Mouse (Mus musculus): ENCODE results near the gene Aldh1a2. TPM values are rescaled to one million over a fixed set of nuclear protein-coding genes. Genes with fewer than 3 reads are reported as not detected.

The Aldh1a2 gene
- polyA plus RNA-seq (2015; fragmentation: Nextera tagmentation; extraction: Ambion mirVana) = 0.92 and 1.0 TPM in 2 replicates

DNA sequence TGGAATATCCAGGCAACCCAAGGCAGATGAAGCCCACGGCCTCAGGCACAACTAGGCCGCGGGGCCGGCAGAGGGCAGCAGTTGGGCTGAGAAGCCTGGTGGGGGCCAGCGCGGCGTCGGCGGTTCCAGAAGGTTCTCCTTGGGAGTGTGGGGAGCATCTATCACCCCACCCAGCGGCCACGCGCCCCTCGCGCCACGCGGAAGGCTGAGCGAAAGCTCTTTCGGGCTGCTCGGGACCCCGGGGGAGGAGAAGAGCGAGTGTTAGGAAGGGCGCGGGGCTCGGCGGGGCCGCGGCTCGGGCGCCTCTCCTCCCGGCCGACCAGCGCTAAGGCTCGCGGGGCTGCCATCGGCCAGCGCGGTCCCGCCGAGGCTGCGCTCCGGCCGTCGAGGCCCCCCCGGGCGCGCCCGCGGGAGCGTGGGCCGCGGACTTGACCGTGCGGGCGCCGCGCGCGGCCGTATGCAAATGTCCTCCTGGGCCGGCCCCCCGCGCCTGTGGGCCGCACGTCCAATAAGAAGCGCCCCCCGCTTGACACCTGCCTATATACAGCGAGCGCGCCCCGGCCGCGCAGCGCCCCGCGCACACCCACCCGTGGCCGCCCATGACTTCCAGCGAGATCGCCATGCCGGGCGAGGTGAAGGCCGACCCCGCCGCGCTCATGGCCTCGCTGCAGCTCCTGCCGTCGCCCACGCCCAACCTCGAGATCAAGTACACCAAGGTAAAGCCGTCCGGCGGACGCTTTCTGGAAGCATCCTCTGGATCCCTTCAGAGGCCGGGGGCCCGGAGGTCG, at the start of gene Aldh1a2:
TSS of gene Aldh1a2 (plus strand) at position 542 of the 788 bp plus-strand sequence.
- H3K9me3 ChIP-seq (replicated peaks) = no peaks in the 10 kb centered on the region
- peaks cover 14% of the 10 kb centered on the region for H3K4me1 ChIP-seq (replicated peaks)
- no peak within 1 kb of the TSS for H3K9ac ChIP-seq
- 2% methylated on average over 93 of the region's 97 CpGs for WGBS (ENCODE audit: insufficient replicate concordance)
- H3K27ac ChIP-seq (replicated peaks) = no peak within 1 kb of the TSS
- ATAC-seq (ENCODE audit: insufficient read depth) = no peak
- H3K27me3 ChIP-seq = peaks cover 80% of the 10 kb centered on the region
- peak within 1 kb of the TSS; percentile 69 for H3K4me2 ChIP-seq
- H3K36me3 ChIP-seq (replicated peaks) = no peaks in the 10 kb centered on the region
- H3K4me3 ChIP-seq (replicated peaks) = peak within 1 kb of the TSS; percentile 48

DNA sequence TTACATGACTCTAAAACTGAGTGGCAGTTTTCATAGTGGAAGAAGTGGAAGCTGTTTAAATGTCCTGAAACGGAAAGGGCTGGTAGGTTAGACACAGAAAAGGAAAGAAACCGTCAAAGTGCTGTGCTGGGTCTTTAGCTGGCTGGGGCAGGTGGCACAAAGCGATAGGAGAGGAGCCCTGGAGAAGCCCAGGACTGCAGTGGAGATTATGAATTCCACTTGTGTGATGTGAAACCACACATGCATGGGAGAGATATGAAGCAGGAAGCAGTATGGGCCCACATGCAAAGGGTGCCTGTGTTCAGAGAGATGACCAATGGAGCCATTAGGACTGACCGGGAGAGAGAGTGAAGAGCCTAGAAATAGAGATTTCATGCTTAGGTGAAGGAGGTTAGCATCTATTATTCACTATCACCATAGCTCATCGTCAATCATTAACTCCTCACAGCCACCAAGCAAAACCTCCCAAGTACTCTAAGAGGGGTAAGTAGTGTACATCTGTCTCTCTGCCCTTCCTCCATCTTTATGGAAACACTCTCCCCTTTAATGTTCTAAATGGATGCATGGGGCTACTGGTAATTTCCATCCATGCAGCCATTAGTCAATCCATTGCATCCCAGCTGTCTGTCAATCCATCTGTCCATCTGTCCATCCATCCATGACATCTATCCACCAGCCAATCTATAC, 49.4 kb upstream of the Aldh1a2 start:
- peak overlapping the region; percentile 60 for H3K4me2 ChIP-seq
- no peaks in the 10 kb centered on the region for H3K27me3 ChIP-seq
- peak overlapping the region; percentile 61 for H3K9ac ChIP-seq
- H3K9me3 ChIP-seq (replicated peaks) = no peaks in the 10 kb centered on the region
- H3K27ac ChIP-seq (replicated peaks) = peak overlapping the region; percentile 97
- 24% methylated on average over 5 of the region's 5 CpGs for WGBS (ENCODE audit: insufficient replicate concordance)
- ATAC-seq (ENCODE audit: insufficient read depth) = peak; percentile 95
- peak overlapping the region; percentile 31 for H3K4me3 ChIP-seq (replicated peaks)
- peaks cover 81% of the 10 kb centered on the region for H3K4me1 ChIP-seq (replicated peaks)
- H3K36me3 ChIP-seq (replicated peaks) = no peaks in the 10 kb centered on the region

- ATAC-seq (ENCODE audit: insufficient read depth) = no peak
- peak overlapping the region; percentile 60 for H3K4me2 ChIP-seq
- peak overlapping the region; percentile 61 for H3K9ac ChIP-seq
- H3K36me3 ChIP-seq (replicated peaks) = no peaks in the 10 kb centered on the region
- 29% methylated on average over 5 of the region's 5 CpGs for WGBS (ENCODE audit: insufficient replicate concordance)
- H3K4me1 ChIP-seq (replicated peaks) = peaks cover 79% of the 10 kb centered on the region
- peak overlapping the region; percentile 31; the same call in 1 of the 2 replicates for H3K4me3 ChIP-seq (replicated peaks)
- peak overlapping the region; percentile 97 for H3K27ac ChIP-seq (replicated peaks)
- no peaks in the 10 kb centered on the region for H3K9me3 ChIP-seq (replicated peaks)
- no peaks in the 10 kb centered on the region for H3K27me3 ChIP-seq
Observed at GRCm38 (mm10) chr9:71166871-71167465, 48.6 kb upstream of the Aldh1a2 start.

DNA sequence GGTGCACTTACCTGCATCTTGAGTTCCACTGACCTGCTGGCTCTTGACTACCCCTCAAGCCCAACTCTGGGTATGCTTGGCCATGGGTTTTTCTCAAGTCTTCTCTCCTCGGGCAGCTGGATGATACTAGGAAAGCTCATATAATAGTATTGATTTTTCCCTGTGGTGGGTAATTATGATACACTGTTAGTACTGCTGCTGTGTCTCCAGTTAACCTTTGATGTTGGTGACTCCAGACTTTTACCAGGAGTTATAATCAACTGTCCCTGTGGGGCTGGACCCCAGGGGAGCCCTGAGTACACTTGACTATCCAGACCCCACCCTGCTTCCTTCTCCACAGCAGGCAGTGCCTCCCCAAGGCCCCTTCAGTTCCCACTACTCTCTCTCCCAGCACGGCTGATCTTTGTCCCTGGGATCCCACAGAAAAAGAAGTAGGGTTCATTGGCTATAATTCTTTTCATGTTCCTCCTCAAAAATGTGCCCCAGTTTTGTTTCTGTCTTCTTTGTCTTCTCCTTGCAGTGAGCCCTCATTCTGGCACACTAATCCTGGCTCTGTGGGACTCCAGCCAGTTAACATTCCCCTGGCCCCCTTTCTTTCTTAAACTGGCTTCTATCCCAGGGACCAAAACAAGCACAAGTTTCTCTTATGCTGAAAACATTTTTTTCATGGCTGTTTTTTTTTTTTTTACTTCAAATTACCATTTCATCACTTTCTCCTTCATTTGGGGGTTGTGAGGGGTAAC, 47.9 kb upstream of the Aldh1a2 start:
- H3K27ac ChIP-seq (replicated peaks) = peak overlapping the region; percentile 97
- H3K4me3 ChIP-seq (replicated peaks) = no peak overlapping the region
- peak overlapping the region; percentile 25; the same call in 1 of the 2 replicates for H3K9ac ChIP-seq
- no peaks in the 10 kb centered on the region for H3K9me3 ChIP-seq (replicated peaks)
- peak overlapping the region; percentile 60 for H3K4me2 ChIP-seq
- ATAC-seq (ENCODE audit: insufficient read depth) = no peak
- no peaks in the 10 kb centered on the region for H3K36me3 ChIP-seq (replicated peaks)
- WGBS (ENCODE audit: insufficient replicate concordance) = 30% methylated on average over 2 of the region's 2 CpGs
- H3K27me3 ChIP-seq = no peaks in the 10 kb centered on the region
- peaks cover 79% of the 10 kb centered on the region for H3K4me1 ChIP-seq (replicated peaks)

DNA sequence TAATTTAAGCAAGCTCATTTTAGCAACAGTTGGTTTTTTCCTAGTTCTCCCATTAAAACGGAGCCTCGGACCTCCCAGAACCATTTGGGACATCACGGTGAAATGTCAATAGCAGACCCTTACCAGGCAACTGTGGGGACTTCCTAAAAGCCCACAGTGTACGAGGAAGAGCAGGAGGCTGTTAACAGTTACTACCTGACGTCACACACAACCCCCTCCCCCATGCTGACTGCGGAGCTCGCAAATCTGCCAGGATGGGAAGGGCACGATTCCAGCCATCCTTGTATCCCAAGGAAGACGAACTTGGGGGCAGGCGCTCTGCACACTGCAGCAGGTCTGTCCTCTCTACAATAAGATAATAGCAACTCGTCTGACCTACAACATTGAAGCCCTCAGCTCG, 47.1 kb upstream of the Aldh1a2 start, which contains the start of gene Aqp9:
TSS of gene Aqp9 (minus strand) at position 172 of the 400 bp plus-strand sequence.
- H3K36me3 ChIP-seq (replicated peaks) = no peaks in the 10 kb centered on the region
- no peaks in the 10 kb centered on the region for H3K27me3 ChIP-seq
- peak within 1 kb of the TSS; percentile 60 for H3K4me2 ChIP-seq
- H3K4me1 ChIP-seq (replicated peaks) = peaks cover 73% of the 10 kb centered on the region
- H3K9ac ChIP-seq = peak within 1 kb of the TSS; percentile 25; the same call in 1 of the 2 replicates
- peak within 1 kb of the TSS; percentile 97 for H3K27ac ChIP-seq (replicated peaks)
- no peaks in the 10 kb centered on the region for H3K9me3 ChIP-seq (replicated peaks)
- WGBS (ENCODE audit: insufficient replicate concordance) = 51% methylated on average over 12 of the region's 12 CpGs
- ATAC-seq (ENCODE audit: insufficient read depth) = no peak
- no peak within 1 kb of the TSS for H3K4me3 ChIP-seq (replicated peaks)

DNA sequence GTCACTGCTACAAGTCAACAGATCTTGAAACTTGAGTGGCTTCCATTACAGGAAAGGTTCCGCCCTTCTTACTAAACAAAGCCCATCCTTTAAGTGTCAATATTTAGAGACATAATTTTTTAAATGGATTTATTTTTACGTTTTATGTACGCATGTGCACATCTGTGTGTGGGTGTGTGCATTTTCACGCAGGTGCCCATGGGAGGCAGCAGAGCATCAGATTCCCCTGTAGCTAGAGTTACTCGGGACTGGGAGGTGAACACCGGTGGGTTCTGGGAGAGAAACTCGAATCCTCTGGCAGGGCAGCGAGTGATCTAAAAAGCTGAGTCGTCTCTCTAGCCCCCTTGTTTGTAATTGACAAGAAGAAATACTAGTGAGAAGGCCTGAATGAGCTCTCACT, 42.1 kb upstream of the Aldh1a2 start:
- no peak overlapping the region for H3K4me2 ChIP-seq
- H3K27ac ChIP-seq (replicated peaks) = peak overlapping the region; percentile 6; the same call in 1 of the 2 replicates
- no peak for ATAC-seq (ENCODE audit: insufficient read depth)
- H3K4me3 ChIP-seq (replicated peaks) = no peak overlapping the region
- H3K36me3 ChIP-seq (replicated peaks) = no peaks in the 10 kb centered on the region
- H3K27me3 ChIP-seq = no peaks in the 10 kb centered on the region
- 58% methylated on average over 9 of the region's 9 CpGs for WGBS (ENCODE audit: insufficient replicate concordance)
- no peaks in the 10 kb centered on the region for H3K9me3 ChIP-seq (replicated peaks)
- peaks cover 56% of the 10 kb centered on the region for H3K4me1 ChIP-seq (replicated peaks)
- H3K9ac ChIP-seq = no peak overlapping the region

GRCm38 (mm10) chr9:71174316-71174975, 41.1 kb upstream of the Aldh1a2 start:
- Histone ChIP-seq H3K27ac (replicated peaks) (peak overlapping the region; percentile 21; the same call in 1 of the 2 replicates), H3K4me1 (replicated peaks) (peaks cover 56% of the 10 kb centered on the region), H3K4me3 (replicated peaks) (no peak overlapping the region), H3K36me3 (replicated peaks) (no peaks in the 10 kb centered on the region), H3K4me2 (no peak overlapping the region), H3K9me3 (replicated peaks) (no peaks in the 10 kb centered on the region), H3K27me3 (no peaks in the 10 kb centered on the region), H3K9ac (no peak overlapping the region)
- no peak for ATAC-seq (ENCODE audit: insufficient read depth)
- 22% methylated on average over 5 of the region's 5 CpGs for WGBS (ENCODE audit: insufficient replicate concordance)

- ATAC-seq (ENCODE audit: insufficient read depth) = 0 out of 2 replicates have a peak, but pooled peaks have one; percentile 20
- peaks cover 68% of the 10 kb centered on the region for H3K4me1 ChIP-seq (replicated peaks)
Observed at GRCm38 (mm10) chr9:71175686-71176085, 39.9 kb upstream of the Aldh1a2 start.

GRCm38 (mm10) chr9:71179276-71179896, 36.2 kb upstream of the Aldh1a2 start:
- Histone ChIP-seq H3K4me3 (replicated peaks) (no peak overlapping the region), H3K4me1 (replicated peaks) (peaks cover 49% of the 10 kb centered on the region), H3K9me3 (replicated peaks) (no peaks in the 10 kb centered on the region), H3K36me3 (replicated peaks) (no peaks in the 10 kb centered on the region), H3K4me2 (0 out of 2 replicates have a peak overlapping the region, but pooled peaks have one; percentile 11), H3K27me3 (no peaks in the 10 kb centered on the region), H3K9ac (no peak overlapping the region), H3K27ac (replicated peaks) (peak overlapping the region; percentile 53; the same call in 1 of the 2 replicates)
- WGBS (ENCODE audit: insufficient replicate concordance) = 14% methylated on average over 6 of the region's 6 CpGs
- ATAC-seq (ENCODE audit: insufficient read depth) = peak; percentile 53; the same call in 1 of the 2 replicates

More at GRCm38 (mm10) chr9:71175686-71176085, 39.9 kb upstream of the Aldh1a2 start:
- no peak overlapping the region for H3K9ac ChIP-seq
- no peaks in the 10 kb centered on the region for H3K36me3 ChIP-seq (replicated peaks)
- no peak overlapping the region; the same call in 1 of the 2 replicates for H3K27ac ChIP-seq (replicated peaks)
- H3K4me3 ChIP-seq (replicated peaks) = no peak overlapping the region
- no peaks in the 10 kb centered on the region for H3K27me3 ChIP-seq
- 62% methylated on average over 1 of the region's 1 CpGs for WGBS (ENCODE audit: insufficient replicate concordance)
- H3K4me2 ChIP-seq = no peak overlapping the region
- no peaks in the 10 kb centered on the region for H3K9me3 ChIP-seq (replicated peaks)
